Mouse (Mus musculus): Measurements from ENCODE around the gene Card10.

- TF ChIP-seq CTCF (IDR thresholded peaks at IDR 0.05; ENCODE audit: control insufficient read depth, insufficient read depth, insufficient read length) (no peak), MAX (IDR thresholded peaks at IDR 0.05) (no peak), MYOG (IDR thresholded peaks at IDR 0.05; ENCODE audit: control insufficient read depth, extremely low read depth, insufficient read length) (no peak)
Observed at GRCm38 (mm10) chr15:78797060-78797329, 5.8 kb downstream of the Card10 start.

Measured in C2C12 (cell line).